Mouse (Mus musculus): Measurements from ENCODE around the gene Gm28038.

GRCm38 (mm10) chr2:30250166-30251128, 30.4 kb upstream of the Gm28038 start:
- TF ChIP-seq CTCF (conservative IDR thresholded peaks at IDR 0.05; ENCODE audit: insufficient read depth, insufficient read length, low read depth, low read length) (no peak), POLR2A (IDR thresholded peaks at IDR 0.05; ENCODE audit: low read depth, low read length) (no peak)
